In genomic region chr5:113084309-113084708, GRCm38 (mm10) we compare ENCODE assay signal across 25 mouse cellular contexts. TPM values are rescaled to one million over a fixed set of nuclear protein-coding genes. Genes with fewer than 3 reads are reported as not detected.
DNase-seq lines count a peak whose midpoint lies in the region; ATAC-seq lines count a peak whose summit lies in the region.
"Had no signal": no experiment of that assay in that cellular context is flagged by ENCODE, and none has a peak within 500 bp of the region (broad histone marks: within the 10 kb centered on the region; RNA-seq: fewer than 3 reads in every experiment).

No protein-coding gene starts in this region.

- no peaks in the 10 kb centered on the region for H3K9me3 ChIP-seq in heart, embryonic 10.5 days
- no peaks in the 10 kb centered on the region for H3K9me3 ChIP-seq in liver, embryonic 13.5 days (replicated peaks)
- H3K9me3 ChIP-seq in liver, embryonic 12.5 days (replicated peaks), result no peaks in the 10 kb centered on the region
- no peaks in the 10 kb centered on the region for H3K9me3 ChIP-seq in hindbrain, embryonic 10.5 days
- H3K9me3 ChIP-seq: embryonic facial prominence, embryonic 13.5 days; forebrain, embryonic 12.5 days; hindbrain, embryonic 12.5 days had no signal

- WGBS in heart, embryonic 10.5 days, result 87% methylated on average over 2 of the region's 2 CpGs
- WGBS in liver, embryonic 13.5 days (ENCODE audit: insufficient replicate concordance), result 59% methylated on average over 2 of the region's 2 CpGs
- 72% methylated on average over 2 of the region's 2 CpGs for WGBS in liver, embryonic 12.5 days (ENCODE audit: insufficient replicate concordance)
- WGBS in hindbrain, embryonic 10.5 days, result 91% methylated on average over 2 of the region's 2 CpGs

- H3K9ac ChIP-seq in liver, embryonic 13.5 days, result no peak overlapping the region
- H3K9ac ChIP-seq in liver, embryonic 12.5 days, result no peak overlapping the region
- H3K9ac ChIP-seq: embryonic facial prominence, embryonic 13.5 days; forebrain, embryonic 12.5 days; heart, embryonic 13.5 days; hindbrain, embryonic 12.5 days had no signal

- 0 out of 2 replicates have a peak, but pooled peaks cover 6% of the 10 kb centered on the region for H3K27me3 ChIP-seq in heart, embryonic 10.5 days (ENCODE audit: insufficient read depth, poor library complexity, severe bottlenecking)
- no peaks in the 10 kb centered on the region for H3K27me3 ChIP-seq in liver, embryonic 13.5 days
- no peaks in the 10 kb centered on the region; the same call in 1 of the 2 replicates for H3K27me3 ChIP-seq in liver, embryonic 12.5 days (replicated peaks)
- H3K27me3 ChIP-seq in hindbrain, embryonic 10.5 days (ENCODE audit: insufficient read depth, poor library complexity, severe bottlenecking), result 0 out of 2 replicates have a peak, but pooled peaks cover 6% of the 10 kb centered on the region
- H3K27me3 ChIP-seq: embryonic facial prominence, embryonic 13.5 days; forebrain, embryonic 12.5 days; hindbrain, embryonic 12.5 days had no signal

- H3K4me3 ChIP-seq in heart, embryonic 10.5 days, result no peak overlapping the region
- H3K4me3 ChIP-seq in liver, embryonic 13.5 days (replicated peaks), result no peak overlapping the region
- no peak overlapping the region for H3K4me3 ChIP-seq in liver, embryonic 12.5 days
- no peak overlapping the region for H3K4me3 ChIP-seq in hindbrain, embryonic 10.5 days
- H3K4me3 ChIP-seq: embryonic facial prominence, embryonic 13.5 days; forebrain, embryonic 12.5 days; heart, embryonic 13.5 days; hindbrain, embryonic 12.5 days had no signal

- no peak overlapping the region for H3K4me2 ChIP-seq in liver, embryonic 13.5 days
- H3K4me2 ChIP-seq in liver, embryonic 12.5 days, result no peak overlapping the region
- H3K4me2 ChIP-seq: embryonic facial prominence, embryonic 13.5 days; forebrain, embryonic 12.5 days; heart, embryonic 13.5 days; hindbrain, embryonic 12.5 days had no signal

- peaks cover 21% of the 10 kb centered on the region for H3K4me1 ChIP-seq in heart, embryonic 10.5 days
- 0 out of 2 replicates have a peak, but pooled peaks cover 3% of the 10 kb centered on the region for H3K4me1 ChIP-seq in liver, embryonic 13.5 days (replicated peaks)
- no peaks in the 10 kb centered on the region for H3K4me1 ChIP-seq in liver, embryonic 12.5 days
- H3K4me1 ChIP-seq in hindbrain, embryonic 10.5 days (replicated peaks), result peaks cover 19% of the 10 kb centered on the region
- H3K4me1 ChIP-seq: forebrain, embryonic 12.5 days had no signal

- peak; percentile 29 for ATAC-seq in liver, embryonic 13.5 days (ENCODE audit: low read depth)
- ATAC-seq in liver, embryonic 12.5 days, result no peak
- ATAC-seq: activated CD4-positive, CD25-positive, alpha-beta regulatory T cell, adult 4 months; forebrain, embryonic 16.5 days; hindbrain, embryonic 16.5 days; inflammation-experienced regulatory T-cells, adult 6 months had no signal

- H3K36me3 ChIP-seq in heart, embryonic 10.5 days, result peaks cover 16% of the 10 kb centered on the region
- no peaks in the 10 kb centered on the region for H3K36me3 ChIP-seq in liver, embryonic 13.5 days
- H3K36me3 ChIP-seq in liver, embryonic 12.5 days, result no peaks in the 10 kb centered on the region
- H3K36me3 ChIP-seq in hindbrain, embryonic 10.5 days, result peaks cover 3% of the 10 kb centered on the region; the same call in 1 of the 2 replicates
- H3K36me3 ChIP-seq: G1E; hindbrain, embryonic 12.5 days had no signal

- H3K27ac ChIP-seq in heart, embryonic 10.5 days, result no peak overlapping the region
- no peak overlapping the region for H3K27ac ChIP-seq in liver, embryonic 13.5 days
- no peak overlapping the region for H3K27ac ChIP-seq in liver, embryonic 12.5 days
- H3K27ac ChIP-seq in hindbrain, embryonic 10.5 days, result no peak overlapping the region
- H3K27ac ChIP-seq: embryonic facial prominence, embryonic 13.5 days; forebrain, embryonic 12.5 days; heart, embryonic 13.5 days; hindbrain, embryonic 12.5 days had no signal

- DNase-seq in heart, adult 11 months, result peak; percentile 81
- DNase-seq in heart, embryonic 10.5 days (ENCODE audit: low spot score), result no peak
- DNase-seq in liver, embryonic 13.5 days, result no peak
- peak; percentile 21 for DNase-seq in c-Kit-negative CD71-positive TER-119-positive erythroid progenitor cells, embryonic 14.5 days (ENCODE audit: low read depth, low spot score)
- no peak for DNase-seq in embryo, embryonic 10 days (ENCODE audit: low spot score)
- no peak for DNase-seq in hindbrain, embryonic 10.5 days (ENCODE audit: low spot score)
- DNase-seq: adrenal gland, postnatal 25 days; cerebellum, adult 11 months; cerebellum, adult 8-10 months; cerebellum, postnatal 25 days; gastrocnemius, postnatal 14 days; heart, postnatal 36 days had no signal

RNA-seq across cellular contexts. Expression of gene Crybb3, which starts 2.9 kb away (rescaled TPM):
- 0.71 and 0.87 TPM in 2 replicates for polyA plus RNA-seq in heart, embryonic 10.5 days (2016; fragmentation: Nextera tagmentation; extraction: Ambion mirVana)
- polyA plus RNA-seq in liver, embryonic 13.5 days (2015; fragmentation: Nextera tagmentation; extraction: Ambion mirVana), result not detected in 2 replicates
- not detected in 2 replicates for polyA plus RNA-seq in liver, embryonic 12.5 days (2016; fragmentation: Nextera tagmentation; extraction: Ambion mirVana)
- 0.25 and 0.50 TPM in 2 replicates for polyA plus RNA-seq in hindbrain, embryonic 10.5 days (2016; fragmentation: Nextera tagmentation; extraction: Ambion mirVana)
- polyA plus RNA-seq: activated CD4-positive, CD25-positive, alpha-beta regulatory T cell, adult 4 months; G1E had no signal

RNA-seq across cellular contexts. Expression of gene Crybb2, which starts 14.4 kb away (rescaled TPM):
- not detected in 2 replicates for polyA plus RNA-seq in heart, embryonic 10.5 days (2016; fragmentation: Nextera tagmentation; extraction: Ambion mirVana)
- polyA plus RNA-seq in liver, embryonic 13.5 days (2015; fragmentation: Nextera tagmentation; extraction: Ambion mirVana), result not detected in 2 replicates
- polyA plus RNA-seq in liver, embryonic 12.5 days (2016; fragmentation: Nextera tagmentation; extraction: Ambion mirVana), result not detected in 2 replicates
- polyA plus RNA-seq in hindbrain, embryonic 10.5 days (2016; fragmentation: Nextera tagmentation; extraction: Ambion mirVana), result not detected in 2 replicates
- polyA plus RNA-seq: activated CD4-positive, CD25-positive, alpha-beta regulatory T cell, adult 4 months; cortical plate, adult 2 months; embryonic facial prominence, embryonic 13.5 days; forebrain, embryonic 12.5 days; forebrain, embryonic 16.5 days; G1E; gonadal fat pad, adult 2 months; heart, embryonic 13.5 days; heart, postnatal 0 days; hindbrain, embryonic 12.5 days; hindbrain, embryonic 16.5 days; inflammation-experienced regulatory T-cells, adult 6 months had no signal

Comparison
In these comparisons a context has a peak if more than half of its experiments do, and no peak if none do; other contexts are left out.
1. DNase-seq: peak in heart, adult 11 months (single experiment) and c-Kit-negative CD71-positive TER-119-positive erythroid progenitor cells, embryonic 14.5 days (single experiment); none in heart, embryonic 10.5 days (single experiment), liver, embryonic 13.5 days (single experiment), embryo, embryonic 10 days (single experiment) and hindbrain, embryonic 10.5 days (single experiment).